Mouse (Mus musculus): ENCODE measurements around the gene Casz1. TPM values are rescaled to one million over a fixed set of nuclear protein-coding genes. Genes with fewer than 3 reads are reported as not detected.

Casz1 gene
- total RNA-seq, 2 experiments from 2014 or later: 7.4 to 10.9 TPM

- no peak for DNase-seq
Observed at GRCm38 (mm10) chr4:148972707-148973106, 168.5 kb downstream of the Casz1 start.

- DNase-seq: no peak
Observed at GRCm38 (mm10) chr4:148973387-148973786, 169.2 kb downstream of the Casz1 start.

- peak; percentile 41 for DNase-seq
Observed at GRCm38 (mm10) chr4:148974833-148975232, 170.6 kb downstream of the Casz1 start.

- DNase-seq: no peak
Observed at GRCm38 (mm10) chr4:148978221-148978855, 174.1 kb downstream of the Casz1 start.

GRCm38 (mm10) chr4:148978926-148979325 is 174.7 kb downstream of the Casz1 start:
- no peak for DNase-seq

- no peak for DNase-seq
Observed at GRCm38 (mm10) chr4:148979837-148980236, 175.6 kb downstream of the Casz1 start.

- no peak for DNase-seq
Observed at GRCm38 (mm10) chr4:148982274-148982673, 178.0 kb downstream of the Casz1 start.

GRCm38 (mm10) chr4:148984701-148985540 is 180.7 kb downstream of the Casz1 start:
- no peak for DNase-seq

- DNase-seq: no peak
Observed at GRCm38 (mm10) chr4:148985541-148986476, 181.6 kb downstream of the Casz1 start.

GRCm38 (mm10) chr4:148990038-148990437 is 185.8 kb downstream of the Casz1 start:
- DNase-seq: no peak

- no peak for DNase-seq
Observed at GRCm38 (mm10) chr4:148993948-148994347, 189.7 kb downstream of the Casz1 start.

GRCm38 (mm10) chr4:149000746-149001145 is 196.5 kb downstream of the Casz1 start:
- DNase-seq: no peak

GRCm38 (mm10) chr4:149001515-149001914 is 197.3 kb downstream of the Casz1 start:
- DNase-seq: no peak

- no peak for DNase-seq
Observed at GRCm38 (mm10) chr4:149002441-149003093, 198.3 kb downstream of the Casz1 start.

Other genes with a start within 250 kb of the Casz1 start
- gene Exosc10, start 246.0 kb upstream of the Casz1 start, total RNA-seq (2021): 10 to 100 TPM; 45.7 to 55.6 TPM
- 10 to 100 TPM; 63.1 to 69.7 TPM for gene Srm, start 212.9 kb upstream of the Casz1 start, total RNA-seq (2021)
- gene Masp2, start 201.9 kb upstream of the Casz1 start, total RNA-seq (2021): 10 to 100 TPM; 17.2 to 34.8 TPM
- gene Tardbp, start 177.4 kb upstream of the Casz1 start, total RNA-seq (2021): 100 to 1,000 TPM; 214 to 253 TPM
- gene Gm572, start 161.1 kb upstream of the Casz1 start, total RNA-seq (2021): under 1 TPM in 1 of 2 experiments, not detected in 1; 0.64 TPM

Data from adrenal gland, postnatal 10 days (tissue).